Mouse (Mus musculus) urinary bladder, postnatal 4 days (tissue): Measurements from ENCODE around the gene Rps27.

Source experiments
- DNase-seq, 2 experiments: peaks; one replicate each; pipeline ENCODE4 v3.0.0; 2021 to 2022; ENCODE audit warnings: low spot score in 2 of 2

Rps27 gene

DNA sequence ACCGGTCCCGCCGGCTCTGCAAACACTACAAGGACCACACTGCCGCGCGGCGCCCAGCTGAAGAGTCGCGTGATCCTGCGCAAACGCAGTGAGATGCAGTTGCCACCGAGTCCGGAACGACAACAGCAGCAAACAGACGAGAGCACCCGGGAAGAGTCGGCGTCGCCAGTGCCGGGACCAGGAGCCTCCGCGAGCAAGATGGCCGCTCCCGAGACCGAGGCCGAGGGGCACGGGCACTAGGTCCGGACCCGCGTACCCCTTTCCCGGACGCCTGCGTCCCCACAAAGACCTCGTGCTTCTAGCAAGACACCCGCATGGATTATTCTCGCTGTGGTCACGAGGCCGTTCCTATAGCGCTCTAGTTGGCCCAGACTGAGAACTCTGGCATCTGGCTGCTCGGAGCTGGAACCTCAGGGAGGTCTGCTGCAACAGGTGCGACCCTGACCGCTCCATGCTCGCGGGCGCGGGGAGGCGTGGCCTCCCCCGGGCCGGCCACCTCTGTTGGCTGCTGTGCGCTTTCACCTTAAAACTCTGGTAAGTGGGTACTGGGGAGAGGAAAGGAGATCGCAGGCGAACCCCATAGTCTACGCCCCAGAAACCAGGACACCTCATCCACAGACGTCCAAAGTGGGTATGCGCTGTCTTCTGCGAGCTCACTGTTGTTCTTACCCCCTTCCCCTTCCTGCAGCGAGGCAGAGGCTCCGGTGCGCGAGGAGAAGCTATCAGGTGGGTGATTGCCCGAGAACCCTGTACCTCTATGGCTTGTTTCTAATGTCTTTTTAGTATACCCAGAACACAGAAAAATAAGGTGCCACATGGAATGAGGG is 18.3 kb upstream of the Rps27 start, which contains the start of gene Jtb:
TSS of gene Jtb (plus strand) at position 91 of the 827 bp plus-strand sequence.
- DNase-seq = peak; percentile 88 to 90

DNA sequence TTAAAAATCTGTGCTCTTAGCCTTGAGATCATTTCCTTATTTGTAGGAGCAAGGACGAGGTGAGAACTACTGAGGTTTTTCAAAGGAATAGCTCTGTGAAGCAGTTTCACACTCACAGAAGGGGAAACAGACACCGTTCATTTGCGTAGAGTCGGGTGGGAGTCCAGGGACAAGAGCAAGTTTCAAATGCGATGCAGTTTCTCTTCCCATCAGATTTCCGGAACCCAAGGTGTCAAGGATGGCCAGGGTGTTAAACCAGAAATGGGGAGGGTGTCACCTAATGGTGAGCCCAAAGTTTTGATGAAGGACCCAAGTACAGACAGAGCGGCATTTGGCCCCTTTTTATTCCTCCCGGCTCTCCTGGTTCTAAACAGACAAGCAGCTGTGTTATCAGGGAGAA is 17.6 kb upstream of the Rps27 start:
- DNase-seq = no peak

DNA sequence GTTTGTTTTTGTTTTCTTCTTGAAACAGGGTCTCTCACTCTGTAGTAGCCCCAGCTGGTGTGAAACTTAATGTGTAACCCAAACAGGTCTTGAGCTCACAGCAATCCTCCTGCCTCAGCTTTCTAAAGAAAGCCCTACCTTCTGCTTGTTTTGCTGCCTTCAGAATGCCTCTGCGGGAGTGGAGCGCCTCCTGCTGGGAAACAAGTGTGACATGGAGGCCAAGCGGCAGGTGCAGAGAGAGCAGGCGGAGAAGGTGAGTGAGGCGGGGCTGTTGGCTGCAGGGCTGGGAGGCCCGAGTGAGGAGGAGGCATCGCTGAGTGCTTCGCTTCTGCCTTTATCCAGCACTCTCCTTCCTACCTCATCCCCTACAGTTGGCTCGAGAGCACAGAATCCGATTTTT is 10.9 kb upstream of the Rps27 start:
- DNase-seq = no peak

DNA sequence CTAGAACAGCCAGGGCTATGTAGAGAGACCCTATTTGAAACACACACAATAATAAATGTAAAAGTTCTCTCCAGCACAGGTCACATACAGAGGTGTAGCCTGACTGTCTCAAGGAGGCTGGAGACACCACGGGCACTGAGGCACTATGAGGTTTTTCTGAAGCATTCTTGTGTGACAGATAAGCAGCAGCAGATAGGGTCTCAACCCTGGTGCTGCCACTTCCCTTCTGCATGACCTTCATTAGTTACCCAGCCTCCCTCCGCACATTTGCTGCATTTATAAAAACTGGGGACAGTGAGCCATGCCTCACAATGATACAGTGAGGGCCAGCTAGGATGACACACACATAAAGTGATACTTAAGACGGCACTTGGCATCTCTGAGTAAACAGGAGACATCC is 9.5 kb upstream of the Rps27 start:
- no peak for DNase-seq

DNA sequence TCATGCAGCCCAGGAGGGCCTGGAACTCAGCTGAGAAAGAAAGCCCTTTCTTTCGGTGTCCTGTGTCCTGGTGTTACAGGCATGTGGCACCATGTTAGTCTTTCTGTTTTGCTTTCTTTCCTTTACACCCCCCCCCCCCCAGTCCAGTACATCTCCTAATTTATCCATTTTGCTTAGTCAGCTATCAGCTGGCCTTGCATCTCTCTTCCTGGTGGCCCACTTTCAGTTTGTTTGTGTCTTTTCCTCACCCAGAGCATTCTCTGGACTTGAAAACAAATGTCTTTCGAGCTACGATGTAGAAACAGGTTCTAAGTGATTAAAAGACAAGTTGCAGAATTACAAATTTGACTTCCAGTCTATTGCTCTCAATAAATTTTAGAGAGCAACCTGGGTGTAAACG is 9.0 kb upstream of the Rps27 start:
- DNase-seq = no peak

DNA sequence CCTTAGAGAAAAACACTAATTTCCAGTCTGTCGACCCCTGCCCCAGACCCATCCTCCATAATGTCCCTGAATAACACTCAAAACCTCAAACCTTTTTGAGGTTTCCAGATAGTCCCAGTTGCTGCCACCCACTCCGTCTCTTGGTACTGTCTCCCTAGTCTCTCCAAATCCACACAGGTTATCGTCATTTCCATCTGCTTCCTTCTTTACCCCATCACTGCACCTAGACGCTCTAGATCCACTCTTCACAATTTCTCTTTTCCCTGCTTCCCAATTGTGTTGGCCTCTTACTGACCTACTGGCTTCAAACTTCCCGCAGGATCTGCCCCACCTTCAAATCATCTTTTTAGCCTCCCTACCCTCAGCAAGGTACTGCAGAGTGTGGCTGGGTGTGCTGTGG is 7.7 kb upstream of the Rps27 start:
- no peak for DNase-seq

DNA sequence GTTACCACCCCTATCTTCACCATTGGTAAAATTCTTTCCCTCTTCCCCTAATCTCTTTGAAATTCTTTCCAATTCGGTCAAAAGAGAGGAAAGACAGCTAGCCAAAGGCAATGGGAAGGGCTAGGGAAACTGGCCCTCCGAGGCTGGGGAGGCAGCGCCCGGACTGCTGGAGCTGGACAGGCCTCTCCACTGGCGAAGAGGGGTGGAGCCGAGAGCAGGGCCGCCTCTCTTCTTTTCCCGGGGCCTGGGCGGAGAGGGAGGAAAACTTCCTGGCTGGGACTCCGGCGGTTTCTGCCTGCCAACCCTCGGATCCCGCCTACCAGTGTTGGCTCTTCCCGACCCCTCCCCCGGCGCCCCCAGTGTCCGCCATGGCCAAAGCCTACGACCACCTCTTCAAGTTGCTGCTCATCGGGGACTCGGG is 7.1 kb upstream of the Rps27 start:
- peak; percentile 77 to 87 for DNase-seq

DNA sequence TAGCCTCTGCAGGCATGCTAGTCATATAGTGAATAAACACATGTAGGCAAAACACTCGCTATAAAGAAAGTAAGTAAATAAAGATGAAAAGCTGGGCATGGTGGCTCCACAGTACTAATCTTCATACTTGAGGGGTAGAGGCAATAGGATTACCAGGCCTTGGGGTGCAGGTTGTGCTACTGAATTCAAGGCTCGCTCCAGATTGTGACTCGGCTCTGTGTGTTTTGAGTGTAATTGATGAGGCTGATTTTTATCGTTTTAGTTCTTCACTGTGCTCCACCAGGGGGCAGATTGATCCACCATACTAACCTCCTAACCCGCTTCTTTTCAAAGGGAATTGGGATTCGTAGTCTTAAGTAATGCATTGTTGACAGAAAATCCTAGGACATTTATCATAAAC is 6.6 kb upstream of the Rps27 start:
- DNase-seq = no peak

DNA sequence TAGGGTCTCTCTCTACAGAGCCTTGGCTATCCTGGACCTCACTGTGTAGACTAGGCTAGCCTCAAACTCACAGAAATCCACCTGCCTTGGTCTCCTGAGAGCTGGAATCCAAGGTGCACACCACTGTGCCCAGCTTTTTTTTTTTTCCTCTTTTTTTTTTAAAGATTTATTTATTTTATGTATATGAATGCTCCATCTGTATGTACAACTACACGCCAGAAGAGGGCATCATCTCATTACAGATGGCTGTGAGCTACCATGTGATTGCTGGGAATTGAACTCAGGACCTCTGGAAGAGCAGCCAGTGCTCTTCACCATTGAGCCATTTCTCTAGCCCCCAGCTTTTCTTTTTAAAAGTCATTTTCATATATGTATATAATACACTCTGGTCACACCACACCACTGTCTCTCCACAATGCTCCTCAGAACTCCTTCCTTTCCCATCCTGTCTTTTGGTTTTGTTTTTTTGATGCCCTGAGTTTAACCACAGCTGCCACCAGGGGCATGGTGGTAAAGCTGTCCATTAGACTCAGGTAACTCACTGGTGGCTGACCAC is 2.5 kb upstream of the Rps27 start:
- no peak for DNase-seq

DNA sequence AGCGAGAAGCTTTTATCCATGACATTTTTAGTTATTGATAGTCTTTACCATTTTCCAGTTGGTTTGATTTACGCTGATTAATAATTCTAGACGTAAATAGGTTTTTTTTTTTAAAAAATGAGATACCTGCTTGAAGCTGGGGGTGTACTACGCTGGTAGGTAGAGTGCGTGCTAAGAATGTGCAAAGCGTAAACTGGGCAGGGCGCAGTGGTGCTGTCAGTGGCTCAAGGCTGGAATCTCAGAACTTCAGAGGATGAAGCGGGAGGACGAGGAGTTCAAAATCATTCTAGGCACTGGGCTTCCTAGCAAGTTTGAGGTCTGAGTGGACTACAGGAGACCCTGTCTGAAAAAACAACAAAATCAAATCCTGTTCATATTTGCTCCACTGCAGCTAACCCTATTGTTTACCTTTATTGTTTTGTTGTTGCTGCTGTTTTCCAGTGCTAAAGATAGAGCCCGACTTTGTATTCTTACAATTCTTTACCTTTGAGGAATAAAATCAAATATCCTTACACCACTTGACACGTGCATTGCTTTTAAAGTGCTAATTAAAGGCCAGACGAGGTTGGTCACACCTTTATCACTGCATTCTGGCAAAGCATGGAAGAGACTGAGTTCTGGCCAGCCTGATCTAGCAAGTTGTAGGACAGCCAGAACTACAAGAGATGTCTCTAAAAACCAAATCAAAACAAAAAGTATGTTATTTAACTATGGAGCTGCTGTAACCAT is 669 bp upstream of the Rps27 start:
- DNase-seq = no peak

DNA sequence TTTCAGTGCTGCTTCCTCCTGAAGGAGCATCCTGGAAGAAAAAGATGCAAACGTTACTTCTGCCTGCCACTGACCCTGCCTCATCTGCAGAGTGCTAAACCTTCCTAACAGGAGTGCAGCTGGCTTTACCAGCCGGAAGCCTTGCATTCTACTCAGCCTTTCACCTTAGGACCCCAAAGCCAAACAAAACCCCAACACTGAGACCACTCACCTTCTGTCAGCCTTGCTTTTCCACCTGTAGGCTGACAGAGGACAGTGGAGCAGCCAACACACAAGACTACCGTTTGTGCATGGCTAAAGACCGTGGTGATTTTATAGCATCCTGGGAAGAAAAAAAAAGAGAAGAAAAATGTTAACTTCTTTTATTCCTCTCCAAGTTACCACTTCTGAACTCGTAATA is 728 bp downstream of the Rps27 start:
- no peak for DNase-seq

DNA sequence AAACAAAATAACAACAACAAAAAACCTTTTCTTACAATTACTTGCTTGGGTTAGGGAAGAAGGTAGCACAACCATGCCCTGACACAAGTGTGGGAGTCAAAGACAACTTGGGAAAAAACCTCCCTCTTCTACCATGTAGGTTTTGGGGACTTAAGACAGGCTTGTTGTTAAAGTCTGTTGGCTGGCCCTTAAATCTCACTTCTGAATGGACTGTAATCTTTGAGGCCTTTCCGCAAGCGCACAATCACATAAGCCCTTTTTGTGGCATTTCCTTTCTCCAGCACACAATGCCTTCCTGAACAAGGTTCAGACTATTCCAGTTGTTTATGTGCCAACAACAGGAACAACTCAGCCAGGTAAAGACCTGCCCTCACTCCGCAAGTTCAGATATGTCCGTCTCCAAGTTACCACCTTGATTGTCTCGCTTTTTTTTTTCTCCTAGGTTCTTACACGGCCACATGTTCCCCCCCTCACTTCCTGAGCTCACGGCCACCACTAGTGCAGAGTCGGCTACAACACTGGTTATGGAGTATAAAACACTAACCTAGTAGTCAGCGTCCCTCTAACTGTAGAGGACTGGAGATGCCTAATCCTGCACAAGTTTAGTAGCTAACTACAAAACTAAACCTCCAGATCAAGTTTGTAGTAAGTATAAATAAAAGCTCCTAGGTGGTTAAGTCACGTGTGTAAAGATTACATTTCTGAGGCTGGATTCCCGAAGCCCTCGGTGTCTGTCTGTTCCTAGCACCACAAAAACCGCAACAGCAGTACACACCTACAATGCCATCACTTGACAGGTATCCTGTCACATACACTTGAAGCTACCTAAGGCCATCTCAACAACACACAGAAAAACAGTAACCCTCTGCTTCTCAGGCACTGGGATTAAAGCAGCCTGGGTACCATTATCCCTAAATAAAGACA is 1.7 kb downstream of the Rps27 start:
- DNase-seq = no peak

DNA sequence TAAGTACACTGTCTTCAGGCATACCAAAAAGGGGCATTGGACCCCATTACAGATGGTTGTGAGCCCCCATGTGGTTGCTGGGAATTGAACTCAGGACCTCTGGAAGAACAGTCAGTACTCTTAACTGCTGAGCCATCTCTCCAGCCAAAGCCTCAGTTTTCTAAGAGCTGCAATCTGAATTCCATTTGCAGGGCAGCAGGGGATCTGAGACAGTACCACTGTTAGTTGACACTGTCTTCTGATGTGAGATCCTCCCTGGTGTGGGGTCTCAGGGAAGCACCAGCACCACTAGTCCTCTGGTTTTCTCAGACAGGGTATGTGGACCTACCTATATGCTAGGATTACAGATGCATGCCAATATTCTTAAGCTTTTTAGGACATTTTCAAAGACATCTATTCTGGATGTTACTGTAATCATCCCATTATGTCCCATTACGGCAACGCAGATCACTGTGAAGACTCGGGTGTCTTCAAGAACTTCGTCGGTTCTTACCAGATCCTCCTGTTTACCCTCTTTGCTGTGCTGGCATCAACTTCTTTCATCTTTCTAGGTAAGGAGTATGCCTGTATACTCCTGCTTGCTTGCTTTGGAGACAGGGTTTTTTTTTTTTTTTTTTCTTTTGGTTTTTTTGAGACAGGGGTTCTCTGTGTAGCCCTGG is 3.4 kb downstream of the Rps27 start:
- DNase-seq = no peak

DNA sequence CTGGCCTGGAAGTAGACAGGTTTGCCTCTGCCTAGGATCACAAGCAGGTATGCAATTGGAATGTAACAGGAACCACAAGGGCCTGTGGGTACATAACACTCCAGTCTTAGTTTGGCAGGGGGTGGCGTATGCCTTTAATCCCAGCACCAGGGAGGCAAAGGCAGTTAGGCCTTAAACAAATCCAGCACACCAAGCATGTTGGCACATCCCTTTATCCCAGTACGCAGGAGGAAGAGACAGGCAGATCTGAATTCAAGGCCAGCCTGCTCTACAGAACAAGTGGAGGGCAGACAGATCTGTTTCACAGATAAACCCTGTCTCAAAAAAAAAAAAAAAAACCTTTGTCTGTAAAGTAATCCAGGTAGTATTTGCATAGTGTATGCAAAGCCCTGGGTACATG is 4.8 kb downstream of the Rps27 start:
- no peak for DNase-seq

DNA sequence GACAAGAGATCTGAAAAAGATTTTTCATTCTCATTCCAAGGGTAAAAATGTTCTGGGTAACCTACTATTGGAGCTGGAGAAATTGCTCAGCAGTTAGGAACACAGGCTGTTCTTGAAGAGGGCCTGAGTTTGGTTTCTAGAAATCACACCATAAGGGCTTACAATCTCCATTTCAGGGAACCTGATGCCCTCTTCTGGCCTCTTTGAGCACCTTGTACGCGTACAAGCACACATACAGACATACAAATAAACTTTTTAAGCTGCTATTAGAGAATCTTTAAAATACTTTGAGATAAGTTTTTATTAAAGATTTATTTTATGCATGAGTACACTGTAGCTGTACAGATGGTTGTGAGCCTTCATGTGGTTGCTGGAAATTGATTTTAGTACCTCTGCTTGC is 8.9 kb downstream of the Rps27 start:
- no peak for DNase-seq

DNA sequence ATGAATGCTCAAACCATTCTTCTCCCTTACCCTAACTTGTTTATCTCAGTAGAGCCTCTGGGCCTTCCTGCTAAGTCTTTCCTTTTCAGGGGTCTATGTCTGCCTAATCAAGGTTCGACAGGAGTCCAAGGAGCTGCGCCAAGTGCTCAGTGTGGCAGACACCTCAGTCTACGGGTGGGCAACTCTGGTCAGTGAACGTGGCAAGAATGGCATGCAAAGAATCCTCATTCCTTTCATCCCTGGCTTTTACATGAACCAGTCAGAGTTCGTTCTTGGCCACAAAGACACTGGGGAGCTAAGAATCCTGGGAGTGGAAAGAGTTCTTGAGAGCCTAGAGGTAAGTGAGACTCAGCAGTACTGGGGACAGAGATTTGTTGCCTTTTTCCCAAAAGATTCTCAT is 9.8 kb downstream of the Rps27 start:
- DNase-seq = no peak

DNA sequence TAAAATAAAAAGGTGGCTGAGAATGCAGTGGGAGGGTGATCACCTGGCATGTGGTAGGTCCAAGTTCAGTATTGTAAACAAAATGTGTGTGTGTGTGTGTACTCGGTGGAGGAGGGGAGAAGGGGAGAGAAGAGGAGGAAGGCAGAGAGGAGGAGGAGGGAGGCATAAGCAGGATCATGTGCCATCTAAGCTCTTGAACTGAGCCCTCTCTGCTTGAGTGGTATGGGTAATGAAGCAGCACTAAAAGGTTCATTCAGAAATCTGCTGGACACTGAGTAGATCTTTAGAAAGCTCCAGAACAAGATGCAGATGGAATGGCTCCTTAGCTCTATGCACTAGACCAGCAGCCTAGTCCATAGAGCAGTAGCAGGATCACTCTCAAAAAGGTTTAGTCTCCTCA is 10.6 kb downstream of the Rps27 start:
- DNase-seq = no peak

DNA sequence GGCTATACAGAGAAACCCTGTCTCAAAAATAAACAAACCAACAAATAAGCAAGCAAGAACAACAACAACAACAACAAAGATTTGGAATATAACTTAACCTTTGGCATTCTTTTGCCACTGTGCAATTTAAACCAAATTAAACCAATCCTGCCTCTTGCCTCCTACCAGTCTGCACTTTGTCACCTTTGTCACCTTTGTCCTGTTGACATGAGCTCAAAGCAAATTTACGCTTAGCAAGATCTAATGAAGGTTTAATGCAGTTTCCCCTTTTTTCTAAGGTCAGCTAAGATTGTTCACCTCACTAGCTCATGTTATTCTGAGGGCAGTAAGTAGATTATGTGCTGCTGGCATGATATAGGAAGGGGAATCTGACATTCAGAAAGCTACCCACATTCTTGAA is 15.9 kb downstream of the Rps27 start:
- DNase-seq = no peak

DNA sequence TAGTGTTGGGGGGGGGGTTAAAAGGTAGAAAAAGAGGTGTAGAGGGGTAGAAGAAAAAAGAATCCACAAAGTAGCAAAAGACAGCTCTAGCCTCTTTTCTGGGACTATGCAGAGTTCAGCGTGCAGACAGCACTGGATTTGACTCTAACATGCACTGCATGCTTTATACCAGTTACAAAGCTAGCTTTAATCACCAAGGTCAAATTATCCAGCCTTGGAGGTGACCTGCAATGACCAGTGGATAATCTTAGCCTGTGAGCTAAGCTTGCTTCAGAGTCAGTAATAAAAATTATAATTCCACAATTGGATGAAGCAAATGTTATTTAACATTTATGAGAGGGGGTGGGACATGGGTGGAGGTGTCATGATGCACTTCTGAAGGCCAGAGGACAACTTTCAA is 17.8 kb downstream of the Rps27 start:
- no peak for DNase-seq

DNA sequence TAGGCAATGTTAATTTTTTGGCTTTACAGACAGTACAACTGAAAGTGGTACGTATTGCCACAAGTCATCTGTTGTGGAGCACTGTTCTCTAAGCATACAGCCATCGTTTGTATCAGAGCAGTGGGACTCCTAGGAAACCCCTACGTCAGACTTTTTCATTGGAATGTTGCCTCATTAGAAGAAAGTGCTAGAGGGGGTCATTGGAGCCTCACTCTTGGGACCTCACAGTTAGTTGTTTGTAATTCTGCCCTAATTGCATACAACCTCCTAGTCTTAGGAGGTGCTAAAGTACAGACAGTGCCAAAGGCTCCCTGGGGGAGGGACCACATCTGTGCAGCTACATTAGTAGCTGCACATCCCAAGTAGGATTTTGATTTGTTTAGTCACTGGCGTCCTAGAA is 18.7 kb downstream of the Rps27 start:
- DNase-seq = no peak

DNA sequence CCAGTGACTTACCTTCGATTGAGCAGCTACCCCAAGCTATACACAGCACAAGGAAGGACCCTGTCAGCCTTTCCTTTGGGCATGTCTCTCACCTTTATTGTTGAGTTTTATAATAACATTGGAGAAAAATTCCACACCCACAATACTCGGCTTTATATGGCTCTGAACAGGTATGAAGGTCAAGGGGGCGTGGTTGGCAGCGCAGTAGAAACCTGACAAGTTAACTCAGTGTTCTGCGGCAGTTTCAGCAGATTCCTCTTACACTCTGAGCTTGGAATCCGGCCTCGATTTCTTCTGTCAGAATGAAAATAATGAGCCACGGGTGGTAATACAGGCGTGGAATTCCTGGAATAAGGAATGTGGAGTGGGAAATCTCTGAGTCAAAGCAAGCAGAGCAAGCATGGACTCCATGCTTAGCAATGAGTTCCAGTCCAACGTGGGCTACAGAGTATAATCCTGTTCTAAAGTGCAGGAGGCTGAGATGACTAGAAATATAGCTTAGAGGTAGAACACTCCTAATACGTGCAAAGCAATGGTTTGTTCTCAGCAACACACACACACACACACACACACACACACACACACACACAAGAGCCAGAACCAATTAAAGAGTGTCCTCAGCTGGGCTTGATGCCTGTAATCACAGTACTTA is 22.5 kb downstream of the Rps27 start:
- no peak for DNase-seq
